Mouse (Mus musculus) kidney, embryonic 16.5 days (tissue): ENCODE data around the gene Mcu. TPM values are rescaled to one million over a fixed set of nuclear protein-coding genes. Genes with fewer than 3 reads are reported as not detected.

ENCODE experiments used
- ATAC-seq: fragments of 200-750 bp; cut with Nextera tagmentation; 2 replicates; pipeline ENCODE4 v1.8.0; 2017; ENCODE audit warnings: moderate TSS enrichment; ENCODE audit not compliant: low FRiP score, low TSS enrichment
- H3K27ac ChIP-seq: fragments of 300-500 bp; sonication (generic); 2 replicates; pipeline ENCODE4 v1.5.1; 2014; ENCODE audit warnings: low read length
- H3K27me3 ChIP-seq: fragments of 300-500 bp; sonication (generic); 2 replicates; pipeline ENCODE4 v1.6.1; 2014; ENCODE audit warnings: low read length, control low read depth, mixed read lengths; ENCODE audit not compliant: insufficient read depth
- H3K36me3 ChIP-seq: fragments of 300-500 bp; sonication (generic); 2 replicates; pipeline ENCODE4 v1.6.1; 2014; ENCODE audit warnings: low read length, control low read depth, mixed read lengths; ENCODE audit not compliant: insufficient read depth
- H3K4me1 ChIP-seq: fragments of 300-500 bp; sonication (generic); 2 replicates; pipeline ENCODE4 v1.6.1; 2014; ENCODE audit warnings: low read length, control low read depth, mixed read lengths; ENCODE audit not compliant: insufficient read depth
- H3K4me2 ChIP-seq: fragments of 300-500 bp; sonication (generic); replicated peaks from 2 replicates; pipeline ENCODE4 v1.6.1; 2014; ENCODE audit warnings: low read depth, low read length
- H3K4me3 ChIP-seq: fragments of 300-500 bp; sonication (generic); 2 replicates; pipeline ENCODE4 v1.5.1; 2014; ENCODE audit warnings: mild to moderate bottlenecking, low read length
- H3K9ac ChIP-seq: fragments of 300-500 bp; sonication (generic); replicated peaks from 2 replicates; pipeline ENCODE4 v1.6.1; 2014; ENCODE audit warnings: low read length
- H3K9me3 ChIP-seq: fragments of 300-500 bp; sonication (generic); 2 replicates; pipeline ENCODE4 v1.6.1; 2016; ENCODE audit warnings: low read length, control low read depth
- WGBS: fragments of 180-500 bp; shearing (Covaris S2); extraction: QIAGEN DNeasy Blood & Tissue Kit; methylation state at CpG from one replicate; pipeline ENCODE4 v1.1.7; 2014; 5-methylcytosine and 5-hydroxymethylcytosine counted together
- polyA plus RNA-seq: library from polyadenylated mRNA; unstranded; fragments of >200 nt; fragmentation: Nextera tagmentation; extraction: Ambion mirVana; gene quantifications from 2 replicates; pipeline ENCODE4 v1.2.1, GENCODE M21; 2015

The Mcu gene
- polyA plus RNA-seq, 1 experiment from 2014 or later: 34.7 TPM

GRCm38 (mm10) chr10:59565995-59566410, 50.5 kb downstream of the Mcu start:
- H3K27ac ChIP-seq: no peak overlapping the region
- no peak overlapping the region for H3K9ac ChIP-seq
- no peak overlapping the region for H3K4me2 ChIP-seq
- H3K4me1 ChIP-seq: peaks cover 33% of the 10 kb centered on the region
- H3K36me3 ChIP-seq: no peaks in the 10 kb centered on the region
- 59% methylated on average over 2 of the region's 2 CpGs for WGBS
- 0 out of 2 replicates have a peak, but pooled peaks have one; percentile 65 for ATAC-seq
- no peaks in the 10 kb centered on the region for H3K27me3 ChIP-seq
- H3K9me3 ChIP-seq: no peaks in the 10 kb centered on the region
- no peak overlapping the region for H3K4me3 ChIP-seq

- Histone ChIP-seq H3K27me3 (no peaks in the 10 kb centered on the region), H3K36me3 (no peaks in the 10 kb centered on the region), H3K4me2 (no peak overlapping the region), H3K27ac (no peak overlapping the region), H3K9me3 (no peaks in the 10 kb centered on the region), H3K4me1 (peaks cover 20% of the 10 kb centered on the region), H3K9ac (no peak overlapping the region), H3K4me3 (no peak overlapping the region)
- ATAC-seq: no peak
- WGBS: 75% methylated on average over 5 of the region's 5 CpGs
These were observed 51.9 kb downstream of the Mcu start for GRCm38 (mm10) chr10:59564551-59564950.

- Histone ChIP-seq H3K4me2 (no peak overlapping the region), H3K9me3 (no peaks in the 10 kb centered on the region), H3K4me3 (no peak overlapping the region), H3K9ac (no peak overlapping the region), H3K36me3 (no peaks in the 10 kb centered on the region), H3K27me3 (no peaks in the 10 kb centered on the region), H3K4me1 (peaks cover 14% of the 10 kb centered on the region), H3K27ac (no peak overlapping the region)
- ATAC-seq: no peak
- 43% methylated on average over 4 of the region's 4 CpGs for WGBS
These were observed 54.0 kb downstream of the Mcu start for GRCm38 (mm10) chr10:59562511-59562910.

GRCm38 (mm10) chr10:59560126-59560525, 56.4 kb downstream of the Mcu start:
- no peak overlapping the region for H3K4me3 ChIP-seq
- WGBS: 95% methylated on average over 5 of the region's 5 CpGs
- ATAC-seq: no peak

GRCm38 (mm10) chr10:59558602-59559001, 57.9 kb downstream of the Mcu start:
- no peak for ATAC-seq
- no peak overlapping the region for H3K4me3 ChIP-seq
- H3K27me3 ChIP-seq: no peaks in the 10 kb centered on the region
- peaks cover 3% of the 10 kb centered on the region; the same call in 1 of the 2 replicates for H3K9me3 ChIP-seq
- peaks cover 8% of the 10 kb centered on the region; the same call in 1 of the 2 replicates for H3K4me1 ChIP-seq
- H3K36me3 ChIP-seq: no peaks in the 10 kb centered on the region
- no peak overlapping the region for H3K27ac ChIP-seq
- no peak overlapping the region for H3K9ac ChIP-seq
- no peak overlapping the region for H3K4me2 ChIP-seq
- WGBS: 91% methylated on average over 4 of the region's 4 CpGs

More at GRCm38 (mm10) chr10:59560126-59560525, 56.4 kb downstream of the Mcu start:
- Histone ChIP-seq H3K27me3 (no peaks in the 10 kb centered on the region), H3K36me3 (no peaks in the 10 kb centered on the region), H3K9me3 (no peaks in the 10 kb centered on the region), H3K9ac (no peak overlapping the region), H3K27ac (no peak overlapping the region), H3K4me1 (peaks cover 14% of the 10 kb centered on the region), H3K4me2 (no peak overlapping the region)

GRCm38 (mm10) chr10:59558164-59558563, 58.3 kb downstream of the Mcu start:
- WGBS: 84% methylated on average over 5 of the region's 5 CpGs
- H3K4me1 ChIP-seq: peaks cover 8% of the 10 kb centered on the region; the same call in 1 of the 2 replicates

GRCm38 (mm10) chr10:59556541-59556940, 60.0 kb downstream of the Mcu start:
- Histone ChIP-seq H3K27ac (no peak overlapping the region), H3K4me3 (no peak overlapping the region), H3K9me3 (peaks cover 3% of the 10 kb centered on the region; the same call in 1 of the 2 replicates), H3K4me2 (no peak overlapping the region), H3K9ac (no peak overlapping the region), H3K4me1 (peaks cover 8% of the 10 kb centered on the region; the same call in 1 of the 2 replicates), H3K36me3 (no peaks in the 10 kb centered on the region), H3K27me3 (no peaks in the 10 kb centered on the region)
- WGBS: 22% methylated on average over 5 of the region's 5 CpGs
- ATAC-seq: no peak

More at GRCm38 (mm10) chr10:59558164-59558563, 58.3 kb downstream of the Mcu start:
- Histone ChIP-seq H3K27me3 (no peaks in the 10 kb centered on the region), H3K9me3 (peaks cover 3% of the 10 kb centered on the region; the same call in 1 of the 2 replicates), H3K4me3 (no peak overlapping the region), H3K36me3 (no peaks in the 10 kb centered on the region), H3K9ac (no peak overlapping the region), H3K27ac (no peak overlapping the region), H3K4me2 (no peak overlapping the region)
- no peak for ATAC-seq

GRCm38 (mm10) chr10:59554243-59554642, 62.2 kb downstream of the Mcu start:
- H3K4me3 ChIP-seq: no peak overlapping the region
- ATAC-seq: no peak
- no peaks in the 10 kb centered on the region for H3K27me3 ChIP-seq
- H3K9me3 ChIP-seq: peaks cover 3% of the 10 kb centered on the region; the same call in 1 of the 2 replicates
- 100% methylated on average over 1 of the region's 1 CpGs for WGBS
- H3K27ac ChIP-seq: no peak overlapping the region
- no peaks in the 10 kb centered on the region for H3K36me3 ChIP-seq
- H3K4me1 ChIP-seq: peaks cover 8% of the 10 kb centered on the region; the same call in 1 of the 2 replicates
- no peak overlapping the region for H3K9ac ChIP-seq
- no peak overlapping the region for H3K4me2 ChIP-seq

GRCm38 (mm10) chr10:59552456-59552855, 64.0 kb downstream of the Mcu start:
- no peak overlapping the region for H3K27ac ChIP-seq
- no peak for ATAC-seq
- H3K36me3 ChIP-seq: no peaks in the 10 kb centered on the region
- WGBS: 83% methylated on average over 1 of the region's 1 CpGs
- no peak overlapping the region for H3K9ac ChIP-seq
- no peaks in the 10 kb centered on the region for H3K27me3 ChIP-seq
- H3K4me3 ChIP-seq: no peak overlapping the region
- H3K9me3 ChIP-seq: peaks cover 6% of the 10 kb centered on the region; the same call in 1 of the 2 replicates
- peaks cover 8% of the 10 kb centered on the region; the same call in 1 of the 2 replicates for H3K4me1 ChIP-seq
- no peak overlapping the region for H3K4me2 ChIP-seq

GRCm38 (mm10) chr10:59548768-59549333, 67.6 kb downstream of the Mcu start:
- ATAC-seq: peak; percentile 51; the same call in 1 of the 2 replicates
- no peak overlapping the region for H3K27ac ChIP-seq
- H3K9ac ChIP-seq: no peak overlapping the region

More at GRCm38 (mm10) chr10:59548768-59549333, 67.6 kb downstream of the Mcu start:
- Histone ChIP-seq H3K4me1 (no peaks in the 10 kb centered on the region), H3K27me3 (no peaks in the 10 kb centered on the region), H3K36me3 (peaks cover 8% of the 10 kb centered on the region), H3K4me2 (no peak overlapping the region), H3K4me3 (no peak overlapping the region), H3K9me3 (peaks cover 16% of the 10 kb centered on the region)
- WGBS: 70% methylated on average over 11 of the region's 11 CpGs
